Mouse (Mus musculus): ENCODE measurements around the gene Dennd1b.

Gene Dennd1b

GRCm38 (mm10) chr1:138959903-138960483, 3.2 kb upstream of the Dennd1b start:
- in situ Hi-C loops (cut with MboI; ENCODE audit: unreplicated experiment in 2 of 2) = loop anchor here (5.0 to 25.0 kb wide), 5 partner anchors 98 to 1148 kb away; partner anchors contain the start of genes 2310009B15Rik (in 1 of the 2) and Lhx9 (in 1 of the 2)

DNA sequence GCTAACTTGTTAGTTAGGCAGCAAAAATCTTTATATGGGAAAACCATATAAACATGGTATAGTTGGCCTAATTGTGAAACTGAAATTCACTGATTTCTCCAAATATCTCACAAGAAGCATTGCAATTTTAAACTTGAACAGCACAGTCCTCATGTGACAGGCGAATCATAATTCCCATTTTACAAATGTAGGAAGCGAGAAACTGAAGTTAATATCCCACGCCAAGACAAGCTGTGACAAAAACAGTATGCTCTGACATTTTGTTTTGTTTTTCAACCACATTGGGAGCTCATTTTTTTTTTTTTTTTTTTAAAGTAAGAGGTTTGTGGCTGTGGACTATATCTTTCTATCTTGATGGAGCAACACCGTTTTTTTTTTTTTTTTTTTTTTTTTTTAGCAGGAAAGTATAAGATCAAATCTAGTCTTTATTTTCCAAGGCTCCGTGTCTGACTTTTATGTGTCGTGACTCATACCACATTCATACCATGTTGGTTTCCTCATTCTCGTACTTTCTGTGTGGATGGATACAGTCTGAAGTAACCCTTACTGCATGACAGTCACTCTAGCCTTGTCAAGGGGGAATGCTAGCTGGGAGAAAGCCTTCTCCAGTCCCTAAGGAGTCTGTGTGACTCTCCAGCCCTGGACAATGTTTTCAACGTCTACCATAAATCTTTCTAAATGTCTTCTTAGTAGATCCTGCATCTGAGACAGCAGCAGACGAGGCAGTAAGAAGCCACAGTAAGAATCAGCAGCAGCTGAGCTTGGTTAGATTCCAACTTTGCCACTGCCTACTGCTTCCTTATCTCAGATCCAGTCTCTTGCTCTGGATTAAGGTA, 751 bp upstream of the Dennd1b start:
- in situ Hi-C loops (cut with MboI; ENCODE audit: unreplicated experiment in 2 of 2) = loop anchor here (5.0 to 25.0 kb wide), 5 partner anchors 100 to 1150 kb away; partner anchors contain the start of genes 2310009B15Rik (in 1 of the 2) and Lhx9 (in 1 of the 2)

- in situ Hi-C loops (cut with MboI; ENCODE audit: unreplicated experiment in 2 of 2) = loop anchor here (5.0 to 25.0 kb wide), 5 partner anchors 102 to 1152 kb away; partner anchors contain the start of genes 2310009B15Rik (in 1 of the 2) and Lhx9 (in 1 of the 2)
These were observed 728 bp downstream of the Dennd1b start for GRCm38 (mm10) chr1:138963868-138964458.

- in situ Hi-C loops (cut with MboI; ENCODE audit: unreplicated experiment in 2 of 2) = loop anchor here (10.0 to 25.0 kb wide), 4 partner anchors 103 to 1153 kb away; partner anchors contain the start of genes 2310009B15Rik (in 1 of the 2) and Lhx9 (in 1 of the 2)
These were observed 1.8 kb downstream of the Dennd1b start for GRCm38 (mm10) chr1:138965069-138965468.

- in situ Hi-C loops (cut with MboI; ENCODE audit: unreplicated experiment in 2 of 2) = loop anchor here (10.0 to 25.0 kb wide), 4 partner anchors 103 to 1153 kb away; partner anchors contain the start of genes 2310009B15Rik (in 1 of the 2) and Lhx9 (in 1 of the 2)
These were observed 2.3 kb downstream of the Dennd1b start for GRCm38 (mm10) chr1:138965511-138965910.

DNA sequence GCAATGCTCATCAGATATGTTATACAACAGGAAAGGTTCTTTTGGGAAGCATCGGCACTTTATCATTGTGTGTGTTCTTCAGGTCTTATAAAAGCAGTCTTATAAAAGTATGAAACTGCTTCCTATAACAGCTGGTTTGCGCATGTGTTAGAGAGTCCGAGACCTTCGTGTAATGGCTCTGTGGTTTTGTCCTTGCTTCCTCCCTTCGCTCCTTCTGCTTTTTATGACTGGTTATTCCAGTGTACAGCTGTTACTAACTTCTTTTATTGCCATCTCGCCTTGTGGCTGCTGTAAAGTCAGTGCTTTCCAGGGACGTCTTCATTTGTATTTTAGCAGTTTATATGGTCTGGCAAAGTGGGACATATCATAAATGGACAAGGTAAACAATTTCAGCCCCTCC, 4.2 kb downstream of the Dennd1b start:
- in situ Hi-C loops (cut with MboI; ENCODE audit: unreplicated experiment in 2 of 2) = loop anchor here (10.0 to 25.0 kb wide), 4 partner anchors 105 to 1155 kb away; partner anchors contain the start of genes 2310009B15Rik (in 1 of the 2) and Lhx9 (in 1 of the 2)

DNA sequence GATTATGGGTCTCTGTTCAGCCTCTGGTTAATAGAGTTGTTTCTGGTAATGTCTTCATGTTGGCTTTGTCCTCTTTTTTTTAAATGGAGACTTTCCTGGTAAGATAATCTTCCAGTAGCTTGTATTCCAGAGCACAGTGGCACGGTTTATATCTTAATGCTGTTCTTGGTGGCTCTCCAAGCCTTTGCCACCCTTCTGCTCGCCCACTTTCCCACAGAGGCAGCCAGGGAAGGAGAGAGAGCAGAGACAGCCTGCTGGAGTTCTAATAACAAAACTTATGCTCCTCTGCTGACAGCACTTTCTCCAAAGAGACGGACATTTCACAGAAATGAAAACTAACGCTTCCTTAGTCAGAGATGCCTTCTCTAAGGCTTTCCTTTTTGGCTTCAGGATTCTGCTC, 6.8 kb downstream of the Dennd1b start:
- in situ Hi-C loops (cut with MboI; ENCODE audit: unreplicated experiment in 2 of 2) = loop anchor here (10.0 to 25.0 kb wide), 4 partner anchors 65 to 1158 kb away; partner anchors contain the start of gene 2310009B15Rik (in 1 of the 2)

- in situ Hi-C loops (cut with MboI; ENCODE audit: unreplicated experiment in 2 of 2) = loop anchor here (10.0 to 25.0 kb wide), 4 partner anchors 61 to 1161 kb away; partner anchors contain the start of gene 2310009B15Rik (in 1 of the 2)
These were observed 10.4 kb downstream of the Dennd1b start for GRCm38 (mm10) chr1:138973541-138974224.

DNA sequence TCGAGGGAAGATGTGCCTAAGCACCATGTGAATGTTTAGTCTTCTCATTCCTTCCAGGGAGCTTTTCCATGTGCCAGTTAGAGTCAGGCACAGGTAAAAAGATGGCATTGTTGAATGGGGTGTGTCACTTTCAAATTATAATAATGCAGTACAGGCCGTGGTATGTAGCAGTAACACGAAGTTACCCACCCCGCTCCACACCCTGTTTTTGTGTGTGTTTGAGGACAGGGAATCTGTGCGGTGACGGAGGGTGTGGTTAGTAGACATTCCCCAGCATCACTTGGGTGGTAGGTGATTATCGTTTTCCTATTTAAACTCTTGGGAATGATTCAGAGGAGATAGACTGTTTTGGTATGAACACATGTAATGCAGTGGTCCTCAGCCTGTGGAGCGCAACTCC, 11.6 kb downstream of the Dennd1b start:
- in situ Hi-C loops (cut with MboI; ENCODE audit: unreplicated experiment in 2 of 2) = loop anchor here (5.0 to 25.0 kb wide), 5 partner anchors 60 to 1163 kb away; partner anchors contain the start of gene 2310009B15Rik (in 1 of the 2)

GRCm38 (mm10) chr1:138975945-138976344, 12.7 kb downstream of the Dennd1b start:
- in situ Hi-C loops (cut with MboI; ENCODE audit: unreplicated experiment in 2 of 2) = loop anchor here (5.0 to 10.0 kb wide), 2 partner anchors 59 to 91 kb away; no protein-coding TSS in a partner anchor

DNA sequence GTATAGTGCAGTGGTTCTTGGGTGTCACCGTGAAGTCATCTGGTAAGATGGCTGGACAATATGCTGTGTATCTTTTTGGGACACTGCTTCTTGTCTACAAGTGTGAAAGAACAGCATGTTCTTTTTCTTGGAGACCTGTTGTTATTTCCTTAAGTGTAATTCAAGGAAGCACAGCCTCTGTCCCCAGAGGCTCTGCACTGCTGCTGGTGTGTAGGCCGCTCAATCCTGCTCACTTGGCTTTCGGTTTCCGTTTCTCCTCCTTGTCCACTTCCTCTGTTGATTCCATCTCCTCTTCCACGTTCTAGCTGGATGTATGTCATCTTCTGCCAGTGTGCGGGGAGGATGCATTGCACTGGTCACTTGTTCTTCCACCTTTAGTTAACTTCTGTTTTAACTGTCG, 19.0 kb downstream of the Dennd1b start:
- in situ Hi-C loops (cut with MboI; ENCODE audit: unreplicated experiment in 2 of 2) = no loop called here

DNA sequence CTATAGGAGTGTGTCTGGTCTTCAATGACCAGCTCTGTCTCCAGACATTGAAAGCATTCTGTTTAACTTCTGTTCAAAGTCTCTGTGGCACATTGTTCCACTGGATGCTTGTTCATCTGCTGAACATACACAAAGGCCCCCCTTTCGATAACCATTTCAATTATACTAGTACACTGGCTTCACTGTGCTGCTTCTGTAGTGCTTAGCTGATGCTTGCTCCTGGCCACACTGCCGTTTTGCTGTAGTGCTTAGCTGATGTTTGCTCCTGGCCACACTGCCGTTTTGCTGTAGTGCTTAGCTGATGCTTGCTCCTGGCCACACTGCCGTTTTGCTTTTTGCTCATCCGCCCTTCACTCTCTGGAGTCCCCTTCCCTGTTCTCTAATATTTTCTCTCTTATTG, 19.4 kb downstream of the Dennd1b start:
- in situ Hi-C loops (cut with MboI; ENCODE audit: unreplicated experiment in 2 of 2) = no loop called here

GRCm38 (mm10) chr1:138983064-138983463, 19.8 kb downstream of the Dennd1b start:
- in situ Hi-C loops (cut with MboI; ENCODE audit: unreplicated experiment in 2 of 2) = no loop called here

DNA sequence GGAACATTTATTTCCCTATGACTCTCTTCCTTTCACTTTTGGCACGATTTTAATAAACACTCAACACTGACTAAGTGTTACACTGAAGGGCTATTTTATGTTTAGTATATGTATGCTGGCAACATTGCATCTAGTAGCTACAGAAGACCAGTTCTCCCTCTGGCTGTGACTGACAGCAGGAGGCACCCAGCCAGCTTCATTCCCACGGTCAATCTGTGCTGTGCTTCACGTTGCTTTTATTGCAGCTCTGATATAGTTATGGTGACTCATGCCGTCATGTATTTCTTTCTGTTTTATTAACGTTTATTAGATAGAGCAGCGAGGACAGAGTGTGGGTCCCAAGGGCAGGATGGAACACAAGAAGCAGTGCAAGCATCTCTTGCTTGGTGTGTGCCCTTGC, 20.2 kb downstream of the Dennd1b start:
- in situ Hi-C loops (cut with MboI; ENCODE audit: unreplicated experiment in 2 of 2) = no loop called here

DNA sequence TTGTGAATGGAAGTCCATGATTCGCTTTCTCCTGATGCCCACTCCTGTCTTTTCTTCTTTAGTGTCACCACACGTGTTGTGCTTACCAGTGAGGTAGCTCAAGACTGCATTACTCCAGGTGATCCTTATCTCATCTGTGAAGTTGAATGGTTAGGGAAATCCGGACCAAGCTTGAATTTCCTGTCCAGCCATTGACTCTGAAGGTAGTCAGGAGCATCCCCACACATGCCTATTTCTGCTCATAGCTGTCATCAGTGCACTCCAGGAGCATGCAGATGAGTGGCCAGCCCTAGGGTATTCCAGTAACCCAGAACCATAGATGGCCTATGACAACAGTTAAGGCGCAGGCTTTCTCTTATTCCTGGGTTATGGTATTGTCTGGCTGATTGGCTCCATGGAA, 20.9 kb downstream of the Dennd1b start:
- in situ Hi-C loops (cut with MboI; ENCODE audit: unreplicated experiment in 2 of 2) = no loop called here

DNA sequence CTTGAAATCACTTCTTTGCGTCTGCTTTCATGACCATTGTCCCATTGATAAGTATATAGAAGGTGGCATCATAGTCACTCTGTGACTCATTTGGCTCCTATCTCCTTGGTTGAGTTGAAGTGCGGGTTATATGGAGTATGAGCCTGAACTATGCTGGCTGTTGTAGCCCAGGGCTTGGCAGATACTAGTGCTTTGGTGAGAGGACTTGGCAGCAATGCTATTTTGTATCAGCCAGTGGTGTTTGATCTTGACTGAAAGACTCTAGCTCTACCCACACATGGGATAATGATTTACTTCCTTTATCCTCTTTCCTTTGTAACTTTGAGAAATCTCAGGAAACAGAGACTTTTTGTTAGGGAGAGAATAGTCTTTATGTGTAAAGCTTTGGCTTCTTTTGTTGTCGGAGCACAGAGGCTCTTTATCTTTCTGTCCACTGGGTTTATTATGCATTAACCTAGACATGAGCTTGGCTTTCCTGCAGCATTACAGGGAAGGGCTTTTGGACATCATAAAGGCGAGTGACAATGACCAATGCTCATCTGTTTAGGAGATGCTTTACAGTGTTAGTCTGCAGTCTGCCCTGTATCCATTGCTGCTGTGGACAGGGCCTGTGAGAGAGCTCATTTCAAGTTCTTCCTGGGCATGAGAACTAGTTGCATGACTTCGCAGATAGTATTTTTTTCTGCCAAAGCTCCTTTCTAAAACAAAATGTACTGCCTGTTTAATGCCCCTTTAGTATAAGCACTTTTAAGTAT, 29.3 kb downstream of the Dennd1b start:
- in situ Hi-C loops (cut with MboI; ENCODE audit: unreplicated experiment in 2 of 2) = no loop called here

DNA sequence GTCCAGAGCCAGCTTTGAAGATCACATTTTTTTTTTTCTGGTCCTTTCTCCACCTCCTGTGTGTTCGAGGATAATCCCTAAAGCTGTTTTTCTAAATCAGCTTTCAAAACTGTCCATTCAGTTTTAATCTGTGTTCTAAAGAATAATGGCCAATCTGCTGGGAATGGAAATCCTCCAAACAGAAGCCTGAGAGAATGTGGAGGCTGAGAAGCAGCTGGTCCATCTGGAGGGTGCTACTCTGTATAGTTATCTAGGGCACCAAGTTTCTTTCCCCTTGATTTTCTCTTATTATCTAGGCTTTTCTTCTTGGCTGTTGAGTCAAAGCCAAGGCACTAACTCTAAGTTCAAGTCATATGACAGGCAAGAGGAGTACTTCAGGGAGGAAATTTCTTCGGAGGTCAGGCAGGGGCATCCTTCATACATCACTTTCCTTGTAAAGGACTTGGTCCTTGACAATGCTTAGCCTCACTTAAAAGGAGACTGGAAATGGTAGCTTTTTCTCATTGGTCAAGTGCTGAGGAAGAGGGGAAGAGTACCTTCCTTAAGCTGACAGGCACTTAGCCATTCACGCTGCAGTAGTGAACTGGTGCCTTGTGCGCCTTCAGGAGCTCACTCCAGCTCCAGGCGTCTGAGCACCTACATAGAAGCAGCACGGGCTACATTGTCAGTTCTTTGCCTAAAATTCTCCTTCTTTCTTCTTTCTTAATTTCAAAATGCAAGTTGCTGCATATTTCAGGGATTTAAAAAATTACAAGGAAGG, 32.6 kb downstream of the Dennd1b start:
- in situ Hi-C loops (cut with MboI; ENCODE audit: unreplicated experiment in 2 of 2) = no loop called here

DNA sequence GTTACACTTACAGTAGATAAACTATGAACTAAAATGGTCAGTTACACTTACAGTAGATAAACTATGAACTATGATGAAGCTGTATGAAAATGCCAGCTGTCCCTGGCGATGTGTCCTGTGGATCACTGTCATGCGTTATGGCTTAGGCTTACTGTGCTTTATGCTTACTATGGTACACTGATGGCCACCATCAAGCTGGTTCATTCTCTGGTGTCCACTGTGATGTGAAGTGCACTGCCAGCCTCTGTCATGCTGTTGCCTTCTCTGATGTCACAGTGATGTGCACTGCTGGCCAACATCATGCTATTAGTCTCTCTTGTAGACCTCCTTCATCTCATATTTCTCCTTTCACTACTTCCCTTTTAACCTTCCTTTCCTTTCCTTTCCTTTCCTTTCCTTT, 33.4 kb downstream of the Dennd1b start:
- in situ Hi-C loops (cut with MboI; ENCODE audit: unreplicated experiment in 2 of 2) = no loop called here

All from v-Abl transformed pro-B cells (cell line).